In genomic region chr14:103468691-103469463, GRCm38 (mm10) we compare ENCODE assay signal across 9 mouse cellular contexts. TPM values are rescaled to one million over a fixed set of nuclear protein-coding genes. Genes with fewer than 3 reads are reported as not detected.
DNase-seq lines count a peak whose midpoint lies in the region; ATAC-seq and TF ChIP-seq lines count a peak whose summit lies in the region.
"Had no signal": no experiment of that assay in that cellular context is flagged by ENCODE, and none has a peak within 500 bp of the region (broad histone marks: within the 10 kb centered on the region; RNA-seq: fewer than 3 reads in every experiment).

No protein-coding gene starts in this region.

- no peak overlapping the region for H3K9ac ChIP-seq in lung, postnatal 0 days (replicated peaks; ENCODE audit: low read depth)

- H3K4me3 ChIP-seq in lung, postnatal 0 days (ENCODE audit: low read depth, low read length) = no peak overlapping the region
- H3K4me3 ChIP-seq in bone marrow macrophage, adult 2 months (ENCODE audit: insufficient read depth, low read length) = peak overlapping the region; percentile 48
- H3K4me3 ChIP-seq: limb, embryonic 10.5 days had no signal

- 0 out of 2 replicates have a peak overlapping the region, but pooled peaks have one; percentile 40 for H3K4me2 ChIP-seq in lung, postnatal 0 days (replicated peaks; ENCODE audit: low read depth, low read length)

- no peak for ATAC-seq in lung, postnatal 0 days
- ATAC-seq in cerebellum, adult (ENCODE audit: insufficient number of reproducible peaks, low FRiP score, low TSS enrichment) = no peak

- peak; percentile 64 for DNase-seq in gastrocnemius, adult 18-20 months (ENCODE audit: low spot score)
- no peak for DNase-seq in gastrocnemius, postnatal 14 days
- DNase-seq in lung, postnatal 0 days (ENCODE audit: low spot score) = no peak
- DNase-seq in lung, postnatal 25 days (ENCODE audit: low spot score) = no peak
- DNase-seq in natural killer cell, adult 2 months (ENCODE audit: low spot score in 2 of 2) = peak; percentile 47 to 54
- no peak for DNase-seq in adrenal gland, postnatal 10 days

- H3K9me3 ChIP-seq in lung, postnatal 0 days (ENCODE audit: low read length) = no peaks in the 10 kb centered on the region
- H3K9me3 ChIP-seq: limb, embryonic 10.5 days had no signal

- no peaks in the 10 kb centered on the region for H3K4me1 ChIP-seq in lung, postnatal 0 days (ENCODE audit: insufficient read depth, low read depth, low read length)
- H3K4me1 ChIP-seq in bone marrow macrophage, adult 2 months (ENCODE audit: control insufficient read depth, insufficient read depth, low read length) = peaks cover 14% of the 10 kb centered on the region
- H3K4me1 ChIP-seq: limb, embryonic 10.5 days had no signal

- intact Hi-C loops in gastrocnemius, postnatal 14 days (cut with DNase I; ENCODE audit: low total_unique reads) = no loop called here

- 63% methylated on average over 12 of the region's 12 CpGs for WGBS in lung, postnatal 0 days

- TF ChIP-seq POLR2A in bone marrow macrophage, adult 2 months (IDR thresholded peaks at IDR 0.05; ENCODE audit: borderline replicate concordance, low read depth, low read length) = no peak

- TF ChIP-seq CTCF in lung, postnatal 0 days (IDR thresholded peaks at IDR 0.05) = no peak
- TF ChIP-seq CTCF in bone marrow macrophage, adult 2 months (IDR thresholded peaks at IDR 0.05; ENCODE audit: low read depth, low read length) = no peak

- no peak for TF ChIP-seq EP300 in lung, postnatal 0 days (IDR thresholded peaks at IDR 0.05)

- H3K27ac ChIP-seq in lung, postnatal 0 days (ENCODE audit: low read length) = no peak overlapping the region
- peak overlapping the region; percentile 49; the same call in 1 of the 2 replicates for H3K27ac ChIP-seq in bone marrow macrophage, adult 2 months (ENCODE audit: insufficient read depth, low read depth, low read length)
- H3K27ac ChIP-seq: limb, embryonic 10.5 days had no signal

- H3K36me3 ChIP-seq in lung, postnatal 0 days (ENCODE audit: insufficient read depth, low read length) = no peaks in the 10 kb centered on the region
- H3K36me3 ChIP-seq: limb, embryonic 10.5 days had no signal

- H3K27me3 ChIP-seq in lung, postnatal 0 days (replicated peaks; ENCODE audit: insufficient read depth, low read length) = no peaks in the 10 kb centered on the region

RNA-seq across cellular contexts. Expression of gene Scel, which starts 44.3 kb away (rescaled TPM):
- under 1 TPM; 0.18 to 0.38 TPM for total RNA-seq in gastrocnemius, adult 18-20 months (2021)
- total RNA-seq in gastrocnemius, postnatal 14 days (2021) = under 1 TPM in 1 of 2 experiments, not detected in 1; 0.18 TPM
- 8.5 and 9.5 TPM in 2 replicates for polyA plus RNA-seq in lung, postnatal 0 days (2015; fragmentation: Nextera tagmentation; extraction: Ambion mirVana)
- not detected in 2 replicates for polyA plus RNA-seq in bone marrow macrophage, adult 2 months (2012; ENCODE audit: insufficient read depth, insufficient read length, missing spikeins)
- total RNA-seq in adrenal gland, postnatal 10 days (2021) = not detected

Comparison
In these comparisons a context has a peak if more than half of its experiments do, and no peak if none do; other contexts are left out.
1. DNase-seq: peak in gastrocnemius, adult 18-20 months (single experiment) and natural killer cell, adult 2 months (2 of 2); none in gastrocnemius, postnatal 14 days (single experiment), lung, postnatal 0 days (single experiment), lung, postnatal 25 days (single experiment) and adrenal gland, postnatal 10 days (single experiment).